Mouse (Mus musculus) urinary bladder, postnatal 36 days (tissue): Measurements from ENCODE around the gene Pak3.
A peak's percentile ranks its signal among the peaks of the same experiment; 100 is the strongest.
"Not testable (repeated sequence)": the region's sequence is repeated elsewhere in the genome, so short reads cannot be mapped to it uniquely, and the experiment has no call there.

Experiments used
- DNase-seq, 2 experiments: peaks; one replicate each; pipeline ENCODE4 v3.0.0; 2022; ENCODE audit warnings: low spot score in 2 of 2, mixed read lengths in 1 of 2

Pak3 gene

DNA sequence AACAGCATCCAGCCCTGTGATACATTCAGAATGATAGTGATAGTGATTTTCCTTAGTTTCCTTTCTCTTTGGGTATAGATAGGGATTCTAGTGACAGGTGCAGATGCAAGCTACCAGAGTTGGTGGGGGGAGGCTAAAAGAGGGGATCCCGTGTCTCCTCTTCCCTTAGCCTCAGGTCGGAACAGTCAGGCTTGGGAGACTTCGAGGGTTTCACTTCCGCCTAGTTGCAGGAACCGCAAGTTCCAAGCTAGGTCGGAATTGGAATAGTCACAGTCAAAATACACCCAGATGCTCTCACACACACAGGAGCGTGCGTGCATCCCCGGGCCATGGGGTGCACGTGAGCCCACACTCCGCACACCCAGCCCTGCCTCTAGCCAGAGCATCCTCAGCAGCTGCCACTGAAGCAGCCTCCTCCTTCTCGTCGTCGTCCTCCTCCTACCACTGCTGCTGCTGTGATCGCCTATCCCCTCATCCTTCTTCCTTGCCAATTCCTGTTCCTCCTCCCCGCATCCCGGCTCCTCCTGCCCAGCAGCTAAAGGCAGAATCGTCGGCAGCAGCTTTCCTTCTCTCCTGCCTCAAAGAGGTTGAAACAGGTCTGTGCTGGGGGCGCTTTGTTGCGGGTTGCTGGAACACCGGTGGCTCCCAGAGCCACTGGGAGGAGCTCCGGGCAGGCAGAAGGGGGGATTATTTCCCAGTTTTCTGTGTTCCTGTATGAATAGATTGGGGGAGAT lies at the start of gene Pak3:
Pak3 (plus strand) TSS at position 424 of the 734 bp plus-strand sequence.
- DNase-seq = no peak

DNA sequence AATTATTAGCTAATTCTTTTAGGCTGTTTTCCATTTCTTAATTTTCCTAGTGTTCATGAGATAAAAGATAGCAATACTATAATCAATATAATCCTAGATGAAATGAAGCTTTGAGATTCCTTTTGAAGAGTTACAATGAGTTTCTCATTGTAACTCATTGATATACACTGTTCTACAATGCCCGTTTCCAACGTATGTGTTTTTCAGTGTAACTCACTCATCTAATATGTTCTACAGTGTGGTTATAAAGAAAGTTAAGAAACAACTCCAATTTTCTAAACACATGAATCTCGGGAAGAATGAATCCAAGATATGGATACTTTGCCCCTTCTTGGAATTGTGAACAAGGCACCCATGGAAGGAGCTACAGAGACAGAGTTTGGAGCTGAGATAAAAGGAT lies 35.5 kb upstream of the Pak3 start:
- DNase-seq = peak; percentile 97 to 100

DNA sequence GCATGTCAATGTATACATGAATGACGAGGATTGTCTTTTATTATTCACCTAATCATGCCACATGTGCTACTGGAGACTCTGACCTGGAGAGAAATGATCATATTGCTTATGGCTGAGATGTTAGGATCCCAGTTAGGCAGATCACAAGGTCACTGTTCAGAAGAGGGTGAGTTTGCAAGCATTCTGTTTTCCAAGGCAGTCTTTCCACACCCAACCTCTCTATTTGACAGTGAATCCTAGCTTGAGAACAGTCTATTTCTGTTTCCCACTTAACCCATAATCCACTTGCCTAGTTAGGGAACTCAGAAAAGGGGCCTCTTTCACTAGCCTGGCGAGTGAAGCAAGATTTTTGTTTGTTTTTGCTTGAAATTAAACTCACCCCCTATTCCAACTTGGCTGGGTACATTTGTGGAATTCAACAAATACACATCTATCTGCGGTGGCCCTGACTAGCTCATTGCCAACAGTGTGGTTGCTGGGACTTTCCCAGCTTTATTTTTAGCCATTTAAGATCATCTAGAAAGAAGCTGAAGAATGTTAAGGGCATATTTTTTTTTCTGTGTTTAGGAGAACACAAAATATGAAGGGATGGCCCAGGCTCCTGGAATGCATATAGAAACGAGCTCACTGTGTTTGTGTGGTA lies 17.2 kb upstream of the Pak3 start:
- no peak for DNase-seq

DNA sequence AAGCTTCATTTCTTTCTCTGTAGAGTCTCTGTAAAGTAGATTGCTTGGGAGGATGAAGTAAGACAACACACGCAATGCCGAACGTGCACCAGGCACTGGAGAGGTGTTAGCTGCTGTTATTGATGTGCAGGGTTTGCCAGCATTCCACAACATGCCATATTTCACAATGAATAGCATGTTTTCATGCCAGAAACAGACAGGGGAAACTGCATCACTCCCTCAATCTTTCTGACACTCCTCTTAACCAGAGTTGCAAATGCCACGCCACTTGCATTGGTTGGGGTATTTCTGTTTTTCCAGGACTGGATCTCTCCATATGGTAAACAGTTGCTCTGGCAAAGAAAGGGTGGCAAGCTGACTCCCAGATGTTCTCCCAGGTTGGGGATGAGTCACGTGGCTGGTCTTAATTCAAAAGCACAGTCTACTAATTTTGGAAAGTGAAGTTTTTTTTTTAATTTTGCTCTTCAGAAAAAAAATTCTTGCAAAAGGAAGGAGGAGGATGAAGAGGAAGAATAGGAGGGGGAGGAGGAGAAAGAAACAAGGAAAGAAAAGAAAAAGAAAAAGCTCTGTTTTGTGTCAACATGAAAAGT lies 16.5 kb upstream of the Pak3 start:
- DNase-seq = no peak

DNA sequence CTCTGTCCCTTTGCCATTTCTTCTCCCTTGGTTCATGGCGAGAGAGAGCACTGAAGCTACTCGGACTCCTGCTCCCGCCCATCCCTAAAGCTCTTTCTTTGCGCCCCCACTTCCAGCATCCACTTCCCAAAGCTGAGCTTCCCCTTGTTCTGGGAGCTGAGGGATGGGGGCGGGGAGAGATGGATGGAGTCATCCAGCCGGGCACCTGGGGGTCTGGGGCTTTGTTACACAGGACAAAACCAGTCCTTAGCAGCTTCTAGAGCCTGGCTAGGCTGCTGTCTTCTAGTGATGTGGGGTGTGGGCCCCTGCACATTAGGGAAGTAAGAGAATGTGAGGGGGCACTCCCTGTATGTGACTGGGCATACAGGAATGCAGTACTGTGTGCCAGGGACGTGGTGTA lies 526 bp downstream of the Pak3 start:
- DNase-seq = no peak

DNA sequence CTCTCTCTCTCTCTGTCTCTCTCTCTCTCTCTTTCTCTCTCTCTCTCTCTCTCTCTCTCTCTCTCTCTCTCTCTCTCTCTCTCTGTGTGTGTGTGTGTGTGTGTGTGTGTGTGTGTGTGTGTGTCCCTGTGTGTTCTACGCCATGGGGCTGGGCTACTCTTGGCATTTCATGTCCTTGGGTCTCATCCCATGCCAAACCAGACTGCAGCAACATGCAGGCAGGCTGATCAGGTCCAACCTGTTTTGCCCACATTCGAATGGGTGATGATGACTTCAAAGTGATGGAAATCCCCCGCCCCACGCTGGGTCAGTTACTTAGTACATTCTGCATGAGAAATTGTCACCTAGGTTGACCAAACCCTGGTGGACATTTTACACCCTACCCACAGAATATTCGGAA lies 1.1 kb downstream of the Pak3 start:
- DNase-seq = not testable (repeated sequence)

DNA sequence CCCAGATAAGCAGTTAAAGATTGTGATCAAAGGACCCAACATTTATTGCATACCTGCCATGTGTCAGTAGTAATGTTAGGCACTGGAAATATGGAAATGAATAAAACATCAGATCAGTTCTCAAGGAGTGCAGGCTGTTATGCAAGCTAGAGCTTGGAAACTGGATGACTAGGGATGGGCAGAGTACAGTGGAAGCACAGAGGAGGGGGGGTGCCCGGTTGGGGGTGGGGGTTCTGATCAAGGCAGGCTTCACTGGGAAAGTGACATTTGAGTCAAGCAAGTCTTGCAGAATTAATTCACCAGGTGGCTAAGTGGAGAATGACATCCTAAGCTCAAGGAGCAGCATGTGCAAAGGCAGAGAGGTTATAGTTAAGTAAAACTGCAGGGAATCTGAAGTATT lies 1.8 kb downstream of the Pak3 start:
- DNase-seq = no peak

DNA sequence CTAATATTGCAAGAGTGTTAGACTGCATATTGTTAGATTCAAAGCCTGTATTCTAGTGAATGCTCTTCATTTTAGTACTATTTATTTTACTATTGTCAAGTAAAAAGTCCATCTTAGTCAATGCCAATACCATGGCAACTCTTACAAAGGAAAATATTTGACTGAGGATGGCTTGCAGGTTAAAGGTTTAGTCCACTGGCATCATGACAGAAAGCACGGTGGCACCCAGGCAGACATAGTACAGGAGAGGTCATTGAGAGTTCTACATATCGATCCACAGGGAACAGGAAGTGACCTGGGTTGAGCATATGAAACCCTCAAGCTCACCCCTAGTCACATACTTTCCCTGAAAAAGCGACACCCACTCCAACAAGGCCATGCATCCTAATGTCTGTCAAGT lies 13.9 kb downstream of the Pak3 start:
- DNase-seq = no peak

DNA sequence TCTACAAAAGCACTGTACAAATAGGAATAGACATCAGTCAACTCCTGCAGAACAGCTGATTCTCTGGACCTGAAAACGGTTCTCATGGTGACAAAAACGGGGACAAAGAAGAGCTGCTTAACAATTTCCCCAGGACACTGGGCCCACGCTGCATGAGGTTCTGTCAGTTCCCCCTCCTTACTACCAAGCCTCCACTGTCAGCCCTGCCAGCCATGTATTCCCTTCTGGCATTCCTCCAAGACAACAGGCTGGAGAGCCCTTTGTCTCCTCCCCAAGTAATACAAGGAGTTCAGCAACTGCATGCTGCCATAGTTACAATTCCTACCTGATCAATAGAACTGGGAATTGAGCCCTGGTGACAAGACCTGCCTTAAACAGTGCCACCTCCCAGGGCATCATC lies 15.2 kb downstream of the Pak3 start:
- DNase-seq = no peak

DNA sequence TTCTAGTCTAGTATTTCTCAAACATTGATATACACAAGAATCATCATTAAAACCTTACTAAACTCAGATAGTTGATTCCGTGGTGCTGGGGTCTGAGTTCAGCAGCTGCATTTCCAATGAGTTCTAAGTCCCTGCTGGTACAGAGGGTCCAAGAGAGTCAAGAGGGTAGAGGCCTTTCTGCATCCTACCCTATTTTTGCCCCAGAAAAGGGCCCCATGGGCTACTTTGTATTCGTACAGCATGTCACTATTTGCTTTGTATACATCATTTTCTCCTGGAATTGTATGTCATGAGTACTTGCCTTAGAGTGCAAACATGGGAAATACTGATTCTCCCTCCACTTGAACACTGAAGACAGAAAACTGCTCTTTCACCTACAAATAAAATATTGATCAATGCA lies 24.4 kb downstream of the Pak3 start:
- DNase-seq = no peak

DNA sequence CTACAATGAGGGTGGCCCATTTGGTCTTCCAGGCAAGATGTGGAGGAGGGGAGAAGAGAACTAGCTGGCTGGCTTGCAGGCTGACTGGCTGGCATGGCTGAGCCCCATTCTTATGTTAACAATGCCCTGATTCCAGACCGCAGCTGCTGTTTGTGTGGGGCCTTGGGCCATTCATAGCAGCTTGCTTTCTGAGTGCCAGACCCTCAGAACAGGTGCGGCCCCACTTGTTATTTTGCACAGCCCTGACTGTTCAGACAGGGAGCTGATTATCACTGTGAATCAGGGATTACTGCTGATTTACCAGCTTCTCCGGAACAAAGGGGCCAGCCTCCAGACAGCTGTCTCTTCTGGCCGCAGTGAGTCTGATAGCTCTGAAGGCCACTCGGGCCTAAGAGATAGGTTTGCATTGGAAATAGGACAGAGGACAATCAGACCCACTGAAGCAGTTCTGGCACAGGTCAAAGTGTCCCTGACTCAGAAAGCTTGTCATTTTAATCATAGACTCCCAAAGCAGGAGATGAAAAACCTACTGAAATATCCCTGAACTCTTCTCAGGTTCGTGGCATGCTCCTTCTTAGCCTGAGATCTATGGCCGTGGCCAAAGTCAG lies 24.9 kb downstream of the Pak3 start:
- DNase-seq = no peak

DNA sequence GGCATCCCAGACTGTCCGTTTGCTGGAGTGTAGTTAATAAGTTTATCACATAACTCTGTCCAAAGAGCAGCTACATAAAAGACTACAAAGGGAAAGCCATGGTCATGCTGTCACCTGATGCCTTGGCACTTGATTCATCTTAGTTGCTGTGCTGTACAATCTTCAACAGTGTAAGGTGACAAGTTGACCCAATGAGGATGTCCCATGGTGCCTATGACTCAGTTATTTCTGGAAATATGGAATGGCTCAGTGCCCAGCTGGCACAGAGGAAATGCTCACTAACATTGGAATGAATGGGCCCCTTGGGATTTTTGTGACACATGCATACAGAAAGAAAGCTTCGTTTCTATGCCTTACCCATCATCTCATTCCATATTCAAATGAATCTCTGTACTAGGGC lies 55.3 kb downstream of the Pak3 start:
- no peak for DNase-seq

DNA sequence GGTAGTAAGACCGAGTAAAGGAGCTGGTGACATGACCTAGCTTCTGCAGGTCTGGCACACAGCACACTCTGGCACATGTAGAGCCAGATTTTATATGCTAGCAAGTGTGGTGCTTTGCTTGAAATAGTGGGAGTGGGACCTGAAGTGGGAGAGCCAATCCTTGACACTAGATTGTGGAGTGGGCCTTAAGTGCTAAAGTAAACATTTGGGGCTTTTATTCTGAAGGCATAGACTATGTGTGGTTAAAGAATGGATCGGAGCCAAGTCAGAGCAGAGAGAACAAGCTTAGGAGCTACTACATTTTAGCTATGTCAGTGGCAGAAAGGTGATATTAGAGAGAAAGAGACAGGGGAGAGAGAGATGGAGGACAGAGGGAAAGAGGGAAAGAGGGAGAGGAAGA lies 61.5 kb downstream of the Pak3 start:
- no peak for DNase-seq

DNA sequence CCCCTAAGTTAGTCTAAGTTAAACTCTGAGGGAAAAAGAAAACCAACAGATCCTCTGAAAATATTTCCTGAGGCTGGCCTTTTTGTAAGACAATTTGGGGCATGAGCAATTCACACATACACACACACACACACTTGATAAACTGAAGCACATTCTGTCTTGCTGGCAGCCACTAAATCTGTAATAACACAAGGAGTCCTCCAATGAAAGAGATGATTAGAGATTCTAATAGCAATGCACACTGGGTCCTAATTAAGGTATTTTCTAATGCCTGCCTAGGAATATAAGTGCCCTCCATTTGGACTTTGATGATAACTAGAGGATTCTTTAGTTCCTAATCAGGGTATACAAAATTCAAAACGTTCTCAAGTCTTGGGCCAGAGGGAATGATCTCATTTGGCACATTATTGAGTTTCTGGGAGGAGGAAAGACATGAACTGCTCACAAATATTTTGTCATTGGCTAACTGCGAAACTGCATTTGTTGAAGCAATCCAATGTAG lies 62.1 kb downstream of the Pak3 start:
- no peak for DNase-seq

DNA sequence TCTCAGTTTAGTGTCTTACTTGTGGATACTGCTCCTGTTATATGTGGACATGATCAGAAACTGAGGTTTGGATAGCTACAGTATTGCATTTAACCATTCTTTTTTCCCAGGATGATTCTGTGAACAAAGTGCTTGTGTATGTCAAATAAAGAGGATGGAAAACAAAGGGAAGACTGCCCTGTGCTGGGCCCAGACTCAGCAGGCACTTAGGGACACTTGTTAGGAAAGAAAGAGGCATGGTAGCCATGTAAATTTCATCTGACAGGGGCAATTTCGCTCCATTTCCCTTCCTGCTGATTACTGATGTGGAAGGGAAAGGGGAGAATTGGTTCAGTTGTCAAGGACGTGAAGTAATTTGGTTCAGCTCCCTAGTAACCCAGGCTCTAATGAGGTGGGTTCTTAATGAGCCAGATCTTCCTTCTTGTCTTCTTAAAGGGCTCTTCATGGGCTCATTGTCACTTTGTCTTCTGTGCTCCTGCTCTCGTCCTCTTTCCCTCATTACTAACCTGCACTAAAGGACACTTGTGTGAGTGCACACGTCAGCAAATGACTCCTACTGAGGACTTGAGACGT lies 88.6 kb downstream of the Pak3 start:
- DNase-seq = no peak

DNA sequence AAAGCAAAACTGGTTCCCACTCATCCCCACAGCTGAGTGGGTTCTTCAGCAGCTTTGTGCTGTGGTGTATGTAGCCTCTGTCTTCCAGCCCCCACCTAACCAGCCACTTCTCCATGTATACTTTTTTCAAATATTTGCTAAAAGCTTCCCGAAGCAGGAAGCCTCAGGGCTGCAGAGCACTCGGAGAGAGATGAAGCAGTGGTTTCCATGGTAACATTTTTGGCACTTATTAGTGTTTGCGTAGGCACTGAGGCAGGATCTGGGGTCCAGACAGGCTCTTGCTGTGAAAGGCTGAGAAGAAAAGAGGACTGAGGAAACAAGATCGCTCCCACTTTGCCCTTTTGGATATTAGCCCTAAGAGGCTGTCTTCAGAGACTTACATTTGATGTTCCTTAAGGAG lies 100.3 kb downstream of the Pak3 start:
- DNase-seq = no peak

DNA sequence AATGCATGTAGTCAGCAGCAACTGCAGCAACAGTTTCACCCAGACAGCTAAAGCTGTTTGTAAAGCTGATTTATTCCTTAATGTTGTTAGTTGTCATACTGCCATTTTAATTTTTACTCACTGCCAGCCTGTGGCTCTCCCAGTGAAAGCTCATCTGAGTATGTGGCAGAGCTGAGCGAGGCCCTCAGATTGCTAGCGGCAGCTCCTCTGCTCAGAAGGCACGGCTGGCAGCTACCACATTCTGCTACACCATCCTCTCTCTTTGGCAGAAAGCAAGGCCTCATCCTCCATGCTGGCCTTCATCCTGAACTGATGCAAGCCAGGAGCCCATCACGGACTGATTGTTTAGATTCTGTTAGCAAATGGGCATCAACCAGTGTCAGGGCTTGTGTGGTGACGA lies 109.4 kb downstream of the Pak3 start:
- DNase-seq = no peak

DNA sequence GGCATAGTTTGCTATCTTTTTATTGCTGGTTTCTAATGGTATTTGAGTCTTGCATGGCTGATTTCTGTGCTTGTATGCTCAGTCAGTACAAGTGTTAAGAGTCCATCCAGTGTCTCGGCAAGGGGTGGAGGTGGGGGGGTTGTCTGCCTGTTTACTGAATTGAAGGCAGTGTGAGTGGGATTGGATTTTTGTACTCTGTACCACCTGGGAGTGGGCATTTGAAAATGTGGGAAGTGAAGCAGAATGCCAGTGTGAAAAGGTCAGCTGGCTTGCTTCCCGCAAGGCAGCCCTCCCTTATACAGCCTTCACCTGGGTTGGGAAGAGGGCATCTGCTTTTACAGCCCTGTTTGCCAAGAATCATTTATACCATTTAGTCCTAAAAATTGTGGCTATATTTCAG lies 125.5 kb downstream of the Pak3 start:
- DNase-seq = no peak

DNA sequence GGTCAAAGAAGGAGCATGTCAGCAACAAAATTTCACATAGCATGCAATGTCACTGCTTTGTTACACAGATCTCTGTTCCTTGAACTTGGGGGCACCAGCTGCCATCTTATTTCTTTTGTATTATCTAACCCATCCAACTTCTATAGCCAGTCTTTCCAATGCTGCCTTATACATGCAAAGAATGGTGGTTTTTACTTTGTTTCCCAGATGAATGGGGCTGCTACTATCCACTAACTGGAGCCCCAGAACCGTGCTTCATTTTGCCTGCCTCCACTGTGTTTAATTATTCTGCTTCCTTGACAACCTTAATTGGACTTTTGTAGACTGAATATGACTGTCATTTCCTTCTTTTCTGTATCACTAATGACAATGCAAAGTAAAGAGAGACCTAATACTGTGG lies 126.4 kb downstream of the Pak3 start:
- no peak for DNase-seq

DNA sequence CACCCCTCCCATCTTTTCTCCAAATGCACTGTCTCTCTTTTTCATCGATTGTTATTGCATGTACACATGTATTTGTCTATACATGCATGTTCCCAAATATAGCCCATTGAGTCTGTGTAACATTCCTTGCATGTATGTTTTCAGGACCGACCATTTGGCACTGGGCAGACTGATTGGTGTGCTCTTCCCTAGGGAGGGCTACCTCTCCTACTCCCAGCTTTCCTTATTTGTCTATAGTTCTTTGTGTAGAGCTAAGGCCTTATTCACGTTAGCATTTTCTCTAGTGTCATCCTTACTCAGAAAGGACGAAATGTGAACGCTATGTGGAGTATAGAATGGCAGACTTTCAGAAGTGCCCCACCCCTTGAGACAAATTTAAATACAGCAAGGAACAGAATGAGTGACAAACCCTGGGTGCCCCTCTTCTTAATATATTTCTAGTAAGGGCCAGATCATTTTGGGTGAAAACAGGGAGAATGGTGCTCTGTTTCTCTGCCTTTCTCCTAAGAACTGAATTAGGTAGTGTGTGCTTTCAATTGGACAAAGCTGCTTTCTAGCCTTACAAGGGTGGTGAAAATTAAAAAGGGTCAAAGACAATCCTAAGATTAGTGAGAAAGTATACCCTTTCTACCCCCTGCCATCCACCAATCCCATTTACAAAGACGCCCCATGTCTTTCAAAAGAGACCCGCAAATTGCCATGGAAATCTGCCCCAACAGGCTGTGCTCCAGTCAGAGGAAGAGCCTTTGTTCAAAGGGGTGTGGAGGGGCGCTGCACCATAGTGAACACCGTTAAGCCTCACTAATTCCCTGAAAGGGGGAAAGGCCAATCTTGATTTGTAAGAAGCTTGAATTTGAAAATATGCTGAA lies 136.2 kb downstream of the Pak3 start:
- no peak for DNase-seq

DNA sequence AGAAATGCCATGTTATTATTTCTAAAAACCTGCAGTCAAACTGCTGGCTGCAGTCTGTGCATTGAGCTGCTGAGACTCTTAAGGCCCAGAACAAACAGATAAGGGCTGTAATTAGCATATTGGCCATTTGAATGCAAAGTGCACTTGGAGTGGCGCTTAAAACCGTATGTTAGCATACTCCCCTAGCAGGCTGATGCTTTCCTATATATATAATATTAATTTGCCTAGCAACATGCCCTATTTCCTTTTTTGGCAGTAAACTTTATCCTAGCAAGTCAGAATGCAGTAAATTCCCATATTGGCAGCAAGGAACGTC lies 136.7 kb downstream of the Pak3 start:
- no peak for DNase-seq
